ENCODE assay signal across 8 mouse cellular contexts in genomic region chr6:87590394-87591281, GRCm38 (mm10). TPM values are rescaled to one million over a fixed set of nuclear protein-coding genes. Genes with fewer than 3 reads are reported as not detected.
DNase-seq lines count a peak whose midpoint lies in the region; ATAC-seq and TF ChIP-seq lines count a peak whose summit lies in the region.

TSS of gene Prokr1 (minus strand) at chr6:87590743.

- TF ChIP-seq CTCF in thymus, adult 2 months (IDR thresholded peaks at IDR 0.05; ENCODE audit: borderline replicate concordance, control insufficient read depth, extremely low read depth, insufficient read depth, low read length, poor library complexity) = no peak

- H3K4me2 ChIP-seq in intestine, embryonic 14.5 days (ENCODE audit: low read length) = peak within 1 kb of the TSS; percentile 97
- H3K4me2 ChIP-seq in liver, embryonic 15.5 days = peak within 1 kb of the TSS; percentile 89

- intact Hi-C loops in gastrocnemius, postnatal 14 days (cut with DNase I; ENCODE audit: low total_unique reads) = no loop called here

- DNase-seq in thymus, adult 2 months = no peak
- DNase-seq in thymus, postnatal 10 days (ENCODE audit: low spot score in 2 of 2) = no peak
- peak; percentile 58 for DNase-seq in c-Kit-positive CD71-positive TER-119-positive erythroid progenitor cells, embryonic 14.5 days (ENCODE audit: low spot score)
- peak; percentile 62 for DNase-seq in gastrocnemius, postnatal 14 days
- peak; percentile 84 for DNase-seq in intestine, embryonic 14.5 days (ENCODE audit: low spot score)
- peak; percentile 34 for DNase-seq in naive thymus-derived CD4-positive, alpha-beta T cell, adult 2 months (ENCODE audit: low read depth)
- no peak for DNase-seq in right cerebral cortex, postnatal 36 days (ENCODE audit: low spot score in 2 of 2)

- ATAC-seq in intestine, embryonic 14.5 days (replicated peaks; ENCODE audit: low FRiP score, low TSS enrichment, low read depth) = peak; percentile 88
- peak; percentile 92 for ATAC-seq in liver, embryonic 15.5 days (ENCODE audit: insufficient read depth)

- H3K27ac ChIP-seq in thymus, adult 2 months (ENCODE audit: control insufficient read depth, insufficient read depth, low read length) = no peak within 1 kb of the TSS
- no peak within 1 kb of the TSS for H3K27ac ChIP-seq in intestine, embryonic 14.5 days (ENCODE audit: low read depth)
- peak within 1 kb of the TSS; percentile 61 for H3K27ac ChIP-seq in liver, embryonic 15.5 days (replicated peaks)

- H3K27me3 ChIP-seq in thymus, adult 2 months (ENCODE audit: control insufficient read depth, insufficient read depth, low read length) = no peaks in the 10 kb centered on the region; the same call in 1 of the 2 replicates
- H3K27me3 ChIP-seq in intestine, embryonic 14.5 days (replicated peaks; ENCODE audit: control insufficient read depth, insufficient read depth, low read length) = no peaks in the 10 kb centered on the region; the same call in 1 of the 2 replicates
- H3K27me3 ChIP-seq in liver, embryonic 15.5 days = peaks cover 51% of the 10 kb centered on the region

- no peak for TF ChIP-seq POLR2A in thymus, adult 2 months (IDR thresholded peaks at IDR 0.05; ENCODE audit: control insufficient read depth, extremely low read depth, insufficient read depth, low read length, poor library complexity)

- no peaks in the 10 kb centered on the region for H3K36me3 ChIP-seq in thymus, adult 2 months (ENCODE audit: control insufficient read depth, insufficient read depth, low read length)
- no peaks in the 10 kb centered on the region for H3K36me3 ChIP-seq in intestine, embryonic 14.5 days (ENCODE audit: control insufficient read depth, insufficient read depth, low read length)
- peaks cover 8% of the 10 kb centered on the region; the same call in 1 of the 2 replicates for H3K36me3 ChIP-seq in liver, embryonic 15.5 days (replicated peaks)

- H3K9me3 ChIP-seq in intestine, embryonic 14.5 days (ENCODE audit: control insufficient read depth, low read length) = no peaks in the 10 kb centered on the region
- H3K9me3 ChIP-seq in liver, embryonic 15.5 days (replicated peaks) = no peaks in the 10 kb centered on the region

- peaks cover 10% of the 10 kb centered on the region for H3K4me1 ChIP-seq in thymus, adult 2 months (replicated peaks; ENCODE audit: control insufficient read depth, insufficient read depth, low read length)
- peaks cover 5% of the 10 kb centered on the region for H3K4me1 ChIP-seq in intestine, embryonic 14.5 days (replicated peaks; ENCODE audit: control insufficient read depth, insufficient read depth, low read length)
- peaks cover 45% of the 10 kb centered on the region for H3K4me1 ChIP-seq in liver, embryonic 15.5 days (replicated peaks)

- WGBS in thymus, adult 2 months = 10% methylated on average over 34 of the region's 34 CpGs
- WGBS in intestine, embryonic 14.5 days = 1% methylated on average over 34 of the region's 34 CpGs
- under 1% methylated on average over 34 of the region's 34 CpGs for WGBS in liver, embryonic 15.5 days (ENCODE audit: insufficient replicate concordance)

- peak within 1 kb of the TSS; percentile 55 for H3K9ac ChIP-seq in intestine, embryonic 14.5 days (ENCODE audit: low read length)
- peak within 1 kb of the TSS; percentile 70 for H3K9ac ChIP-seq in liver, embryonic 15.5 days

- peak within 1 kb of the TSS; percentile 34 for H3K4me3 ChIP-seq in thymus, adult 2 months (ENCODE audit: control insufficient read depth, insufficient read depth, low read length)
- peak within 1 kb of the TSS; percentile 58 for H3K4me3 ChIP-seq in intestine, embryonic 14.5 days (ENCODE audit: low read depth, low read length)
- peak within 1 kb of the TSS; percentile 66 for H3K4me3 ChIP-seq in liver, embryonic 15.5 days (replicated peaks)

RNA-seq across cellular contexts. Expression of gene Prokr1, which starts in this region (rescaled TPM):
- polyA plus RNA-seq in thymus, adult 2 months (2012; rRNA removed) = 0.20 and 0.26 TPM in 2 replicates
- total RNA-seq in gastrocnemius, postnatal 14 days (2021) = 1 to 10 TPM; 2.2 to 3.6 TPM
- 2.1 and 2.5 TPM in 2 replicates for polyA plus RNA-seq in intestine, embryonic 14.5 days (2014; fragmentation: Nextera tagmentation; extraction: Ambion mirVana)
- polyA plus RNA-seq in liver, embryonic 15.5 days (2015; fragmentation: Nextera tagmentation; extraction: Ambion mirVana) = 5.4 and 6.7 TPM in 2 replicates

Comparison
In these comparisons a context has a peak if more than half of its experiments do, and no peak if none do; other contexts are left out.
1. DNase-seq: peak in c-Kit-positive CD71-positive TER-119-positive erythroid progenitor cells, embryonic 14.5 days (single experiment), gastrocnemius, postnatal 14 days (single experiment), intestine, embryonic 14.5 days (single experiment) and naive thymus-derived CD4-positive, alpha-beta T cell, adult 2 months (single experiment); none in thymus, adult 2 months (single experiment), thymus, postnatal 10 days (0 of 2) and right cerebral cortex, postnatal 36 days (0 of 2).
2. Peak in every context shown above with its lines, with median percentiles within 50 percentile points of each other: H3K4me3 ChIP-seq.